Mouse (Mus musculus) forebrain, embryonic 11.5 days (tissue): ENCODE measurements around the gene Wnt11. TPM values are rescaled to one million over a fixed set of nuclear protein-coding genes. Genes with fewer than 3 reads are reported as not detected.

ENCODE experiments used
- ATAC-seq: fragments of 200-750 bp; cut with Nextera tagmentation; replicated peaks from 2 replicates; pipeline ENCODE4 v1.8.0; 2017; ENCODE audit warnings: moderate TSS enrichment; ENCODE audit not compliant: low FRiP score
- DNase-seq: peaks from one replicate; pipeline ENCODE4 v3.0.0-alpha.2; 2017; ENCODE audit warnings: low spot score
- H3K27ac ChIP-seq: fragments of 300-500 bp; sonication (generic); 2 replicates; pipeline ENCODE4 v1.5.1; 2014; ENCODE audit warnings: low read depth, low read length
- H3K27me3 ChIP-seq: fragments of 300-500 bp; sonication (generic); 2 replicates; pipeline ENCODE4 v1.6.1; 2014; ENCODE audit warnings: mild to moderate bottlenecking, low read length, mixed read lengths; ENCODE audit not compliant: control insufficient read depth, insufficient read depth
- H3K36me3 ChIP-seq: fragments of 300-500 bp; sonication (generic); 2 replicates; pipeline ENCODE4 v1.6.1; 2014; ENCODE audit warnings: mild to moderate bottlenecking, low read length, moderate library complexity, mixed read lengths; ENCODE audit not compliant: control insufficient read depth, insufficient read depth
- H3K4me1 ChIP-seq: fragments of 300-500 bp; sonication (generic); replicated peaks from 2 replicates; pipeline ENCODE4 v1.6.1; 2014; ENCODE audit warnings: low read length, mixed read lengths; ENCODE audit not compliant: control insufficient read depth, insufficient read depth
- H3K4me2 ChIP-seq: fragments of 300-500 bp; sonication (generic); 2 replicates; pipeline ENCODE4 v1.6.1; 2014; ENCODE audit warnings: low read depth, mild to moderate bottlenecking, low read length, moderate library complexity, mixed read lengths; ENCODE audit not compliant: severe bottlenecking
- H3K4me3 ChIP-seq: fragments of 300-500 bp; sonication (generic); 2 replicates; pipeline ENCODE4 v1.5.1; 2014; ENCODE audit warnings: low read depth, low read length
- H3K9ac ChIP-seq: fragments of 300-500 bp; sonication (generic); 2 replicates; pipeline ENCODE4 v1.6.1; 2014; ENCODE audit warnings: low read length
- H3K9me3 ChIP-seq: fragments of 300-500 bp; sonication (generic); 2 replicates; pipeline ENCODE4 v1.6.1; 2016; ENCODE audit warnings: low read length, mixed read lengths; ENCODE audit not compliant: control insufficient read depth
- WGBS: fragments of 180-500 bp; shearing (Covaris S2); extraction: QIAGEN DNeasy Blood & Tissue Kit; methylation state at CpG from one replicate; pipeline ENCODE4 v1.1.7; 2014; 5-methylcytosine and 5-hydroxymethylcytosine counted together
- polyA plus RNA-seq: library from polyadenylated mRNA; unstranded; fragments of >200 nt; fragmentation: Nextera tagmentation; extraction: Ambion mirVana; gene quantifications from 2 replicates; pipeline ENCODE4 v1.2.1, GENCODE M21; 2014

Gene Wnt11
- polyA plus RNA-seq, 1 experiment from 2014 or later, result 1.0 TPM

DNA sequence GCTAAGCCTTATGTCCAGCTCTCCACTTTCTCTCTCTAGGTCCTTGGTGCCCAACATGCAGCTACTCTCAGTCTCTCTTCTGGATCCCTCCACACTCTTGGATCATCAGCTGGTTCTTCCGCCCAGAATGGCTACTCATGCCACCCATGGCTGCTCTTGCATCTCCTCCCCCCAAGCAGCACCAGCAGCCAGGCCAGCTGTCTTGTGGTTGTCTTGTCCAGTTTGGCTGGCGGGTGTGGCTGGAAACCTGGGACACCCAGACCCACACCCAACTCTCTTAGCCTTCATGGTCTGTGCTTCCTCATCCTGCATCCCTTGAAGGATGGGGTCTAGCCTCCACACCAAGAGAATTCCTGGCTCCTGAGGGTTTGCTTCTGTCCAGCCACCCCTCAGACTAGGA is 24.3 kb upstream of the Wnt11 start:
- Histone ChIP-seq H3K36me3 (no peaks in the 10 kb centered on the region), H3K9me3 (no peaks in the 10 kb centered on the region), H3K9ac (no peak overlapping the region), H3K27me3 (no peaks in the 10 kb centered on the region), H3K4me3 (no peak overlapping the region), H3K4me1 (no peaks in the 10 kb centered on the region), H3K4me2 (no peak overlapping the region), H3K27ac (no peak overlapping the region)
- DNase-seq, result no peak
- WGBS, result 80% methylated on average over 2 of the region's 2 CpGs
- no peak for ATAC-seq

DNA sequence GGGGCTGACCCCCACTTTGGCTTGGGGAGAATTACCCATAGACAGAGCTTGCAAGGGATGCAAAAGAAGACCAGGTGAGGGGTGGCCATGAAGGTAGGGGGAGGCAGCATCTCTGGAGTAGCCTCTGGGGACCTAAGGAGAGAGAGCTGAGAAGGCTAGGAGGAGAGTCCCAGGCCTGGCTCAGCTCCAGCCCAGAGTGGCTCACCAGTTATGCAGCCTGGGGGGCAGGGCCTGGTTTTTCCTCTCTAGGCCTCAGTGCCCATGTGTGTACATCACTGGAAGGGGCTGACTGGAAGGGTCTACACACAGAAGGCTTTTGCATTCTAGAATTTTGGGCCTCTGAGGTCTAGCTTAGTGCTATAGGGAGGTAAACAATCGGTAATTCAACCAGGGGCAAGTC is 14.4 kb upstream of the Wnt11 start:
- H3K27me3 ChIP-seq, result no peaks in the 10 kb centered on the region
- 100% methylated on average over 1 of the region's 1 CpGs for WGBS
- H3K9ac ChIP-seq, result no peak overlapping the region
- no peak overlapping the region for H3K27ac ChIP-seq
- ATAC-seq (no peak), DNase-seq (no peak)
- H3K4me3 ChIP-seq, result no peak overlapping the region
- H3K4me1 ChIP-seq, result peaks cover 6% of the 10 kb centered on the region
- H3K9me3 ChIP-seq, result no peaks in the 10 kb centered on the region
- no peaks in the 10 kb centered on the region for H3K36me3 ChIP-seq
- H3K4me2 ChIP-seq, result no peak overlapping the region

DNA sequence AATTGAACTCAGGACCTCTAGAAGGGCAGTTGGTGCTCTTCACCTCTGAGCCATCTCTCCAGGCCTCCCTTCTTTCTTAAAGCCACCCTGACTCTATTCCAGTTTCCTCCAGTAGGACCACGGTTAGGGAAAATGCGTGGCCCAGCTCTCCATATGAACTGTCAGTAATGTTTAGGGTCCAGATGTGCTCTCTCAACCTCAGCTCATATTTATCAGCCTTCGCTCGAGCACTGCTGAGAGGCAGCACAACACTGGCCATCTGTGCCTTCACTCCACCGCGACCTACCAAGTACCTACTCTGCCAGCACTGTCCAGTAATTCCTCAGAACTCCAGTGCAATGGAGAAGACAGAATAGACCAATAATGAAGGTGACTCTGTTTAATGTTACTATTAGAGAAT is 12.0 kb upstream of the Wnt11 start:
- no peak overlapping the region for H3K9ac ChIP-seq
- H3K27me3 ChIP-seq, result no peaks in the 10 kb centered on the region
- ATAC-seq (no peak), DNase-seq (no peak)
- 86% methylated on average over 6 of the region's 6 CpGs for WGBS
- no peak overlapping the region for H3K4me2 ChIP-seq
- H3K4me1 ChIP-seq, result no peaks in the 10 kb centered on the region
- no peaks in the 10 kb centered on the region for H3K36me3 ChIP-seq
- H3K4me3 ChIP-seq, result no peak overlapping the region
- H3K9me3 ChIP-seq, result no peaks in the 10 kb centered on the region
- H3K27ac ChIP-seq, result no peak overlapping the region

DNA sequence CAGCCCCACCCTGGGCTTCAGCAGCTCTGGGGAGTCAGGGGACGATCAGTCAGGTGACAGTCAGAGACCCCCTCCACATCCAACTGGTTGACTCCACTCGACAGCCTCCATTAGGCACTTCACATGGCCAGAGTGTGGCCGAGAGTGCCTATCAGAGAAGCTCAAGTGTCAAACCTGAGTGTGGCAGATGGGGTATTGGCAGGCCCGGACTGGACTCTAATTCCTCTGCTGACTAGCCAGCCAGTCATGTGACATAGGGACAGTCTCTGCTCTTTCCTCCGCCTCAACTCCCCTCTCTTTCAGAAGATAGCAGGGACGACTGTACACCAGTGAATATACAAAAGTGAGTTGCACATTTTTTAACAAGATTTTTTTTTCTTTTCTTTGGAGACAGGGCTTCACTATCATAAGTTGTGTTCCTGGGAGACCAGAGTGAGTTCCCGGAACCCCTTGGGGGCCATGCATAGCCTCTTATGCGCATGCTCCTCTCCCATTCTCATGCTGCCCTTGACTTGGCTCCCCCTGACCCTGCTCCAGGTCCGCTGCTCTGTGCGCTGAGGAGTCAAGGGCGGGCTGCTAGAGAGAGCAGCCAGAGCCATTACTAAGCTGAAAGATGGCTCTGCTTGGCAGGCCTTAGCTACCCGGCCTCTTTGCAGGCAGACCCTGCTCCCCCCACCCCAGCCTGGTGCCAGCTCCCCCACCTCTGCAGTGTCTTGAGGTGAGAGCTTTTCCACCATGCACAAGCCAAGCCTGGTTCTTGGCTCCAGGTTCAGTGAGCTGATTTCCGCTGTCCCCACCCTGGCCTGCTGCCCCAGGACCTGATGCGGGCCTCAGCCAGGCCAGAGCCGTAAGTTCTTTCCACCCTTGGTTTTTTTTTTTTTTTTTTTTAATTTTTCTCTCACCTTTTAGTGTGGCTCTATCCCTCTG is 10.8 kb upstream of the Wnt11 start:
- Histone ChIP-seq H3K9ac (no peak overlapping the region), H3K4me3 (no peak overlapping the region), H3K9me3 (no peaks in the 10 kb centered on the region), H3K36me3 (no peaks in the 10 kb centered on the region), H3K27ac (no peak overlapping the region), H3K27me3 (no peaks in the 10 kb centered on the region; the same call in 1 of the 2 replicates), H3K4me1 (no peaks in the 10 kb centered on the region), H3K4me2 (no peak overlapping the region)
- DNase-seq, result no peak
- WGBS, result 71% methylated on average over 15 of the region's 15 CpGs
- no peak for ATAC-seq

DNA sequence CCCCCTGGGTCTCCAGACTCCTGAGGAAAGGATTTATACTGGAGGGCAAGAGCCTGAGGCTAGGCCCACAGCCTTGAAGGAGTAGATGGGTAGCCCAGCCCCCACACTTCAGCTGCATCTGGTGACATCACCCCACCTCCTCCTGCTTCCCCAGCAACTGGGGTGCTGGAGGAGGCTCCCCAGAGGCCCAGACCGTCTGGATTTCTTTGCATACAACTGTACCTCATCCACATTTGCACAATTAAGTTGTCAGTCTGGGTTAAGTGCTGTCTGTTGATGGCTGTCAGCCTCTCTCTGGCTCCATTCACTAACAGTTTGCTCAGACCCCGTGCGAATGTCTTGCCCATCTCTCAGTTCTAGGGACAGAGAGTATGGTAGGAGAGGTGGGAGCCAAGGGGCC is 6.9 kb upstream of the Wnt11 start:
- ATAC-seq (no peak), DNase-seq (no peak)
- Histone ChIP-seq H3K9ac (no peak overlapping the region), H3K27ac (no peak overlapping the region), H3K36me3 (no peaks in the 10 kb centered on the region), H3K4me3 (no peak overlapping the region), H3K4me2 (no peak overlapping the region), H3K27me3 (peaks cover 8% of the 10 kb centered on the region), H3K4me1 (no peaks in the 10 kb centered on the region; the same call in 1 of the 2 replicates), H3K9me3 (no peaks in the 10 kb centered on the region)
- WGBS, result 65% methylated on average over 3 of the region's 3 CpGs

DNA sequence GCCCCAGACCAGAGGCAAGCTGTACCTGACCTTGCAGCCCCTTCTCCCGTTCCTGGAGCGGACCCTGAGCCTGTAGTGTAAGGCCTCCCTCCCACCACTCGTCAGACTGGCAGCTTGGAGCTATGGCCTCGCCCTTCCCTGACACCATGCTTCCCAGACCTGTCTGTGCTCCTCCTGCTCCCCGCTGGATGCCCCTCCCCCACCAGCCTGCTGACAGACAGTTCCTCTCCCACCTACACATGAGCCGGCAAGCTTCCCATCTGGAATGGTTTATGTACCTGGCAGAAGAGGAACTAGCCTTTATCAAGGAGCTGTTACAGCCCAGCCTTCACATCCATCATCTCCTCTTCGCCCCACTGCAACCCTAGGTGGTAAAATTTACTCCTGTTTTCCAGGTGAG is 6.0 kb upstream of the Wnt11 start:
- Histone ChIP-seq H3K27ac (no peak overlapping the region), H3K4me3 (no peak overlapping the region), H3K4me2 (no peak overlapping the region), H3K9ac (no peak overlapping the region), H3K4me1 (no peaks in the 10 kb centered on the region; the same call in 1 of the 2 replicates), H3K27me3 (peaks cover 15% of the 10 kb centered on the region), H3K36me3 (no peaks in the 10 kb centered on the region), H3K9me3 (no peaks in the 10 kb centered on the region)
- no peak for ATAC-seq
- 41% methylated on average over 7 of the region's 7 CpGs for WGBS
- no peak for DNase-seq

DNA sequence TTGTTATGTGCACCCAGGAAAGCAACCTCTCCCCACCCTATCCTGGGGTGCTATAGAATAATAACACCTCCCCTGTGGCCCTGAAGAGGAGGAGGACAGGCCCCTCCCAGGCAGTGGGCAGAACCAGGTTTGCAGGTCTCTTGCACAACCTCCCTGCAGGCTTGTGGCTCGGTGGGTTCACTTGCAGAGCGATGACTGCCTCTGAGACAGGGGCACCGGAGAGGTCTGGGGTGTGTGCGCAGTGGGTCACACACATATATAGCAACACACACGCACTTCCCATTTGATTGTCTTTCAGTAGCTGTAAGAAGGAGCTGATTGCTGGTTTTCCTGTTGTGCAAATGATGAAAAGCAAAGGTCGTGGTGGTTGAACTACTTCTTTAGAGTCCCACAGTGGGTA is 3.6 kb upstream of the Wnt11 start:
- H3K4me3 ChIP-seq, result no peak overlapping the region
- H3K9ac ChIP-seq, result no peak overlapping the region
- no peaks in the 10 kb centered on the region for H3K9me3 ChIP-seq
- ATAC-seq (no peak), DNase-seq (no peak)
- H3K4me2 ChIP-seq, result no peak overlapping the region
- 62% methylated on average over 6 of the region's 6 CpGs for WGBS
- H3K27me3 ChIP-seq, result peaks cover 38% of the 10 kb centered on the region
- no peaks in the 10 kb centered on the region for H3K36me3 ChIP-seq
- H3K27ac ChIP-seq, result no peak overlapping the region
- peaks cover 12% of the 10 kb centered on the region for H3K4me1 ChIP-seq

DNA sequence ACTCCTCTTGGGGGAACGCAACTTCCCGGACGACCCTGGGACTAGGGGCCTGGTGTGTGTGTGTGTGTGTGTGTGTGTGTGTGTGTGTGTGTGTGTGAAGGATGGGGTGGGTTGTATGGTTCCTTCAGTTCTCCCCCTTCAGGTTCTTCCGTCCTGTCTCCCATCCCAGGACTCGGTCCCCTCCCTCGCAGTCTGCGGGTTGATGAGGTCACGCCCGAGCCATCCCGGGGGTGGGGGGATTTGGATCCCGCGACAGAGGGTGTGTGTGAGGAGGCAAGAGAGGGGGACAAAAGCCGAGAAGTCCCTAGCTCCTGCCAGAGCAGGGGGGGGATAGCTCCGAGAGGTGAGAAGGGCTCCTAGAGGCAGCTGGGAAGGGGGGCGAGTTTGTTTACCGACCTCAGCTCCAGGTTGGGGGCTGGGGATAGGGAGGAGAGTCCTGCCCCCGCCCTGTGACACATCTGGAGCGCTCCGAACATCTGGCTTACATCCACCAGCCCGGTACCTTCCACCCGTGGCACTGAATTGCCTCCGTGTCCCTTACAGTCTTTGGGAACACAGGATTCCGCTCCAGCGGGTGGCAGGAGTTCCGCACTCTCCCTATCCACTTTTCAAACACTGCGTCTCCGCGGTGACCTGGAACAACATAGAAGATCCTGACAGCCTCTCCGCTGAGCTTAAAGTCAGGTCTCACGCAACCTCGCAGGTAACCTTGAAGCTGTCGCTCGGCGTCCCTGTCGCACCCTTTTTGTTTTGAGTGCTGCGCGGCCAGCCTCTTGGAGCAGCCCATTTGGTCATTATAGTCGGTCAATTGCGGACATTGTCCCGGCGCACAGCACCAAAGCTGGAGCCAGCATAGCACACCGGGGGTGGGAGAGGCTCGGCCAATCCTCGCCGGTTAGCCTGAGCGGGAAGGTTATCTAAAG is 868 bp downstream of the Wnt11 start:
- H3K4me3 ChIP-seq, result peak overlapping the region; percentile 45
- H3K27me3 ChIP-seq, result peaks cover 81% of the 10 kb centered on the region
- no peak overlapping the region for H3K27ac ChIP-seq
- peak overlapping the region; percentile 89 for H3K4me2 ChIP-seq
- H3K9me3 ChIP-seq, result no peaks in the 10 kb centered on the region
- peak; percentile 64 for DNase-seq
- ATAC-seq, result no peak; the same call in 1 of the 2 replicates
- peaks cover 25% of the 10 kb centered on the region for H3K4me1 ChIP-seq
- H3K36me3 ChIP-seq, result no peaks in the 10 kb centered on the region
- H3K9ac ChIP-seq, result no peak overlapping the region
- WGBS, result under 1% methylated on average over 45 of the region's 46 CpGs
